Mouse (Mus musculus): ENCODE measurements around the gene Majin. TPM values are rescaled to one million over a fixed set of nuclear protein-coding genes. Genes with fewer than 3 reads are reported as not detected.
A peak's percentile ranks its signal among the peaks of the same experiment; 100 is the strongest.

The Majin gene
- polyA plus RNA-seq, 1 experiment from 2014 or later: not detected

DNA sequence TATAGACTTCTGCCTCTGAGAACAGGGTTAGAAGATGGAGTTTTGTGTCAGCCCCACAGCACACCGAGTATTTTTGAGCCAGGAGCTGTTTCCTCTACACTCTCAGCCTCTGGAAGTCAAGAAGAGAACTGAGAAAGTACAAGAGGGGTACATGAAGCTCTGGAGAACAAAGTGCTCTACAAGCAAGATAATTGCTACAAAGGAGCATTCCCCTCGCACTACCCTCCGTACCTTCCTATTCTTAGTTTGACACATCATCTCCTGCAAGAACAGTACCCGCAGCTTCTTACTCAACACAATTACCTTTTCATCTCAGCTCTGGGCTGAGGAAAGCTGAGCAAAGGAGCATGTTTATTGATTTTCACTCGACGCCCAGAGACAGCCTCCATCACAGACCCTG is 34.4 kb downstream of the Majin start:
- no peaks in the 10 kb centered on the region for H3K4me1 ChIP-seq (ENCODE audit: insufficient read depth, low read length)
- no peaks in the 10 kb centered on the region for H3K36me3 ChIP-seq (ENCODE audit: insufficient read depth, low read length)
- WGBS: 77% methylated on average over 6 of the region's 6 CpGs
- H3K4me2 ChIP-seq (replicated peaks; ENCODE audit: low read depth, low read length): no peak overlapping the region
- no peak overlapping the region for H3K9ac ChIP-seq (replicated peaks; ENCODE audit: low read length)
- H3K9me3 ChIP-seq (ENCODE audit: low read length): no peaks in the 10 kb centered on the region
- ATAC-seq (ENCODE audit: low FRiP score, low TSS enrichment): no peak
- H3K4me3 ChIP-seq (ENCODE audit: low read length): no peak overlapping the region
- H3K27me3 ChIP-seq (ENCODE audit: insufficient read depth, low read length): no peaks in the 10 kb centered on the region
- no peak overlapping the region for H3K27ac ChIP-seq (ENCODE audit: low read length)

DNA sequence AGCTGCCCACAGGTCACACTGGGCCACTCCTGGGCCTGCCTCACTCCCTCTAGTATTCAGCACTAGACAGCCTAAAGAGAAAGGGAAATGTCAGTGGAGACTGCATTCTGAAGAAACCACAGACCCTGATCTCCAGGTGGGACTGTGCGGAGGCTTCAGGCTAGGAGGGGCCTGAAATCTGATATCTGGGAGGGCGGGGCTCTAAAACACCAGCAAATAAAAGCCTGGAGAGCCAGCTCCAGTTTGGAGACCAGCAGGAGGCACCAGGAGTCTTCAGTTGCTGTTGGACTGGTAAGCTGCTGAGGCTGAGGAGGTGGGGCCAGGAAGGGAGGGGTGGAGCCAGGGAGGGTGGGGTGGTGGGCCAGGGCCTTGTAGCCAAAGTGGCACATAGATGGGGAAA is 41.9 kb downstream of the Majin start, which contains the start of gene Gpha2:
Gpha2 (plus strand) TSS at position 246 of the 400 bp plus-strand sequence.
- peak; percentile 55; the same call in 1 of the 2 replicates for ATAC-seq (ENCODE audit: low FRiP score, low TSS enrichment)
- H3K9ac ChIP-seq (replicated peaks; ENCODE audit: low read length): no peak within 1 kb of the TSS
- no peaks in the 10 kb centered on the region for H3K9me3 ChIP-seq (ENCODE audit: low read length)
- H3K36me3 ChIP-seq (ENCODE audit: insufficient read depth, low read length): peaks cover 25% of the 10 kb centered on the region; the same call in 1 of the 2 replicates
- no peak within 1 kb of the TSS for H3K27ac ChIP-seq (ENCODE audit: low read length)
- H3K4me2 ChIP-seq (replicated peaks; ENCODE audit: low read depth, low read length): no peak within 1 kb of the TSS
- no peaks in the 10 kb centered on the region for H3K27me3 ChIP-seq (ENCODE audit: insufficient read depth, low read length)
- H3K4me3 ChIP-seq (ENCODE audit: low read length): no peak within 1 kb of the TSS
- WGBS: 11% methylated on average over 2 of the region's 2 CpGs
- H3K4me1 ChIP-seq (ENCODE audit: insufficient read depth, low read length): 0 out of 2 replicates have a peak, but pooled peaks cover 2% of the 10 kb centered on the region

DNA sequence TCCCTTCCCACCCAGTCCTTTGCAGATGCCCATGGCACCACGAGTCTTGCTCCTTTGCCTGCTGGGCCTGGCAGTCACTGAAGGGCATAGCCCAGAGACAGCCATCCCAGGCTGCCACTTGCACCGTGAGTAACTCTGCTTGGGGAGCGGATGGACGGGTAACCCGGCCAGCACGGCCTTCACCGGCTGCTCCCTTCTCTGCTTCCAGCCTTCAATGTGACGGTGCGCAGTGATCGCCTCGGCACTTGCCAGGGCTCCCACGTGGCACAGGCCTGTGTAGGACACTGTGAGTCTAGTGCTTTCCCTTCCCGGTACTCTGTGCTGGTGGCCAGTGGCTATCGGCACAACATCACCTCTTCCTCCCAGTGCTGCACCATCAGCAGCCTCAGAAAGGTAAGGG is 42.6 kb downstream of the Majin start:
- Histone ChIP-seq H3K27ac (ENCODE audit: low read length) (no peak overlapping the region), H3K36me3 (ENCODE audit: insufficient read depth, low read length) (peaks cover 25% of the 10 kb centered on the region; the same call in 1 of the 2 replicates), H3K9ac (replicated peaks; ENCODE audit: low read length) (no peak overlapping the region), H3K27me3 (ENCODE audit: insufficient read depth, low read length) (no peaks in the 10 kb centered on the region), H3K4me3 (ENCODE audit: low read length) (no peak overlapping the region), H3K4me1 (ENCODE audit: insufficient read depth, low read length) (0 out of 2 replicates have a peak, but pooled peaks cover 2% of the 10 kb centered on the region), H3K9me3 (ENCODE audit: low read length) (no peaks in the 10 kb centered on the region), H3K4me2 (replicated peaks; ENCODE audit: low read depth, low read length) (no peak overlapping the region)
- ATAC-seq (ENCODE audit: low FRiP score, low TSS enrichment): no peak
- WGBS: 86% methylated on average over 14 of the region's 14 CpGs

DNA sequence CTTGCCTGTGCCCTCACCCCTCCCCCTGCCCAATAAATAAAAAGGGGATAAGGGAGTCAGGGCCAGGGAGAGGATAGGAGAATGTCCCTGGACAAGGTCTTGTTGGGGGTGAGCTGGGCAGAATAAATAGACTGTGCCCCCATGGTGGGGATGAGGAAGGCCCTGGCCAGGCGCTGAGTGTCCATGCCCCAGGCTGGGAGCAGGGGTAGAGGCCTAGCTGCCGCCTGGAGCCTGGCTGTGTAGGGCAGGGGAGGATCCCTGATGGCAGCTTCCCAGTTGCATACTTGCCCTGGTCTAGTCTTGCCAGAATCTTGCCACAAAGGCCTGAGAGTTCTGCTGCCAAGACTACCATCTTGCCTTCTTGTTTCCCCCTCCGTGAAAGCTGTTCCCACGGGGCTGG is 43.7 kb downstream of the Majin start:
- ATAC-seq (ENCODE audit: low FRiP score, low TSS enrichment): no peak
- Histone ChIP-seq H3K4me3 (ENCODE audit: low read length) (no peak overlapping the region), H3K27ac (ENCODE audit: low read length) (no peak overlapping the region), H3K9ac (replicated peaks; ENCODE audit: low read length) (no peak overlapping the region), H3K4me1 (ENCODE audit: insufficient read depth, low read length) (0 out of 2 replicates have a peak, but pooled peaks cover 2% of the 10 kb centered on the region), H3K9me3 (ENCODE audit: low read length) (no peaks in the 10 kb centered on the region), H3K4me2 (replicated peaks; ENCODE audit: low read depth, low read length) (no peak overlapping the region), H3K36me3 (ENCODE audit: insufficient read depth, low read length) (peaks cover 25% of the 10 kb centered on the region; the same call in 1 of the 2 replicates), H3K27me3 (ENCODE audit: insufficient read depth, low read length) (no peaks in the 10 kb centered on the region)
- 84% methylated on average over 4 of the region's 4 CpGs for WGBS

DNA sequence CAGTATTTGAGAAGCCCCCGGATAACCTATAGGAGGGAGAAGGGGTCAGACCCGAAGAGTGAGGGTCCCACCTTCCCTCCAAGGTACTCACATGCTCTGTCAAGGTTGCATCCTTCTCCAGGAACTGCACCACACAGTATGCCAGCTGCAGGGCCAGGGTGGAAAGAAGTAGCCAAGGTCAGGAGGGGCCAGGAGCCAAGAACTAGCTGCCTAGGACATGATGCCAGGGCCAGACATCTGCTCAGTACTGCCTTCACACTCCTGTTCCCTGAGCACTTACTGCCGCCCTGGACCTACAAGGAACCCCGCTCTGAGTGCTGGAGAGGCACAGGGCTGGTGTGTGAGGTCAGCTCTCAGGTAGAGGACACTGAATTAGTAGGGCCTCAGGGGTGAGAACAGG is 46.2 kb downstream of the Majin start:
- no peaks in the 10 kb centered on the region for H3K27me3 ChIP-seq (ENCODE audit: insufficient read depth, low read length)
- no peak overlapping the region for H3K4me2 ChIP-seq (replicated peaks; ENCODE audit: low read depth, low read length)
- no peak overlapping the region for H3K4me3 ChIP-seq (ENCODE audit: low read length)
- H3K36me3 ChIP-seq (ENCODE audit: insufficient read depth, low read length): peaks cover 25% of the 10 kb centered on the region; the same call in 1 of the 2 replicates
- H3K4me1 ChIP-seq (ENCODE audit: insufficient read depth, low read length): peaks cover 22% of the 10 kb centered on the region
- no peaks in the 10 kb centered on the region for H3K9me3 ChIP-seq (ENCODE audit: low read length)
- H3K27ac ChIP-seq (ENCODE audit: low read length): no peak overlapping the region
- 82% methylated on average over 4 of the region's 4 CpGs for WGBS
- H3K9ac ChIP-seq (replicated peaks; ENCODE audit: low read length): no peak overlapping the region
- no peak for ATAC-seq (ENCODE audit: low FRiP score, low TSS enrichment)

DNA sequence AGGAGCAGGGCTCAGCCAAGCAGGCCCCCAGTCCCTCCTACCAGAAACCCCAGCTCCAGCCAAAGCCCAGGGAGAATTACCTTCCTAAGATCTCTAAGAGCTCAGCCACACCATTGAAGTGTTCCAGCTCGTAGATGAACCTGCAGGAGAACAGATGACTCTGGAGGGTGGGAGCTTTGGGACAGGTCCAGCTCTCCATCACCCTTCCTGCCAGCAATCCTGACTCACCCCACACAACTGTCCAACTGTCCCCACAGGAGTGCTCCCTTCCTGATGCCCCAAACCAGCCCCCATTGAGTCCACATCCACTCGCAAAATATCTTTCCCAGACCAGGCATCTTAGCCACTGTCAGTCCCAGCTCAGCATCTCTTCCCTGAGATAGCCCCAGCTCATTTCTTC is 46.8 kb downstream of the Majin start:
- no peak overlapping the region for H3K4me2 ChIP-seq (replicated peaks; ENCODE audit: low read depth, low read length)
- no peaks in the 10 kb centered on the region for H3K9me3 ChIP-seq (ENCODE audit: low read length)
- H3K36me3 ChIP-seq (ENCODE audit: insufficient read depth, low read length): peaks cover 25% of the 10 kb centered on the region; the same call in 1 of the 2 replicates
- WGBS: 83% methylated on average over 2 of the region's 2 CpGs
- no peak overlapping the region for H3K27ac ChIP-seq (ENCODE audit: low read length)
- no peak for ATAC-seq (ENCODE audit: low FRiP score, low TSS enrichment)
- no peaks in the 10 kb centered on the region for H3K27me3 ChIP-seq (ENCODE audit: insufficient read depth, low read length)
- no peak overlapping the region for H3K9ac ChIP-seq (replicated peaks; ENCODE audit: low read length)
- no peak overlapping the region for H3K4me3 ChIP-seq (ENCODE audit: low read length)
- peaks cover 22% of the 10 kb centered on the region for H3K4me1 ChIP-seq (ENCODE audit: insufficient read depth, low read length)

DNA sequence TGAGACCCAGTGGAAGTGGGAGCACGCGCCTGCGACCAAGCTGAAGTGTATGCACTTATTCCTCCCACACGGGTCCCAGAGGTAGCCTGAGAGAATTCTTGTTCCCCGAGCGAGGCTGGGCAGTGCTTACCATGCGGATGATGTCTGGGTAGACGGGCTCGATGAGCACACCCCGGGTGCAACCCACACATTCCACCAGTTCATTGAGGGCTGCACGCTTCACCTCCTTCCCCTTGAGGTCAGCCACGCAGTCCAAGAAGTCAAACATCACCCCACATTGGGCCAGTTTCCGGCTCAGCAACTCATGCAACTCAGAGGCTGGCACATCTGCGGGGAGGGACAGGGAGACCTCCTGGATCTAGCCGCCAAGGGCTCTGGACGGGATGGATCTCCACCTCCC is 49.5 kb downstream of the Majin start:
- no peak for ATAC-seq (ENCODE audit: low FRiP score, low TSS enrichment)
- 40% methylated on average over 16 of the region's 16 CpGs for WGBS
- H3K27ac ChIP-seq (ENCODE audit: low read length): 0 out of 2 replicates have a peak overlapping the region, but pooled peaks have one; percentile 17
- no peaks in the 10 kb centered on the region for H3K27me3 ChIP-seq (ENCODE audit: insufficient read depth, low read length)
- H3K4me1 ChIP-seq (ENCODE audit: insufficient read depth, low read length): peaks cover 25% of the 10 kb centered on the region
- peaks cover 14% of the 10 kb centered on the region; the same call in 1 of the 2 replicates for H3K36me3 ChIP-seq (ENCODE audit: insufficient read depth, low read length)
- no peaks in the 10 kb centered on the region for H3K9me3 ChIP-seq (ENCODE audit: low read length)
- peak overlapping the region; percentile 4; the same call in 1 of the 2 replicates for H3K4me3 ChIP-seq (ENCODE audit: low read length)
- no peak overlapping the region for H3K4me2 ChIP-seq (replicated peaks; ENCODE audit: low read depth, low read length)
- H3K9ac ChIP-seq (replicated peaks; ENCODE audit: low read length): no peak overlapping the region

DNA sequence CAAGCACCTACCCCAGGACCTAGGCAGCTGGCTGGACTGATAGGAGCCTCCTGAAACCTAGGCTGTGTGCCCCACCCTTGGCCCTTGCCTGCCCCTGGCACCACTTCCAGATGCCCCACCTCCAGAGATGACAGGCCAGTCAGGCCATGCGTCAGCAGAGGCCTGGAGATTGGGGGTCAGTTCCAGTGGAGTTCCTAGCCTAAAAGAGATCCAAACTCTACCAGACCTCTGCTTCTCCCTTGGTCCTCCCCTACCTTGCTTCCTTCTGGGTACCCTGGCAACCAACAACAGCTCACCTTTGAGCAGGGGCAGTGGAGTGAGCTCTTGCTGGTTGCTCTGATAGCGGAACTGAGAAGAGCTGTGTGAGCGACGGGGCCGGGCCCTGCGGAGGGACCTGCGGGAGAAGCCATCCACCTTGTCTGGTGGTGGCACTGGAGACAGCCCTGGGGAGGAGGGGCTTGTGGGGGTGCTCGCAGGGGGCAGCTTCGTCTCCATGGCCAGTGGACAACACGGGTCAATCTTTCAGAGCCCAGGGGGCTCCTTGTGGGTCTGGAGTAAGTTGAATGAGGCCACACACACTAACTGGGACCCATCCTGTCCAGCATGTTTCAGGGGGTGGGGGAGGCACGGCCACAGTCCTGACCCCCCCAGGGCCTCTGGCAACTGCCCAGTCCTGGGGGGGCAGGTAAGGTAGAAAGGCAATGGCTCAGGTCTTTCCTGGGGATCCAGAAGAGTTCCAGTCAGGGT is 50.3 kb downstream of the Majin start:
- no peaks in the 10 kb centered on the region for H3K9me3 ChIP-seq (ENCODE audit: low read length)
- peak overlapping the region; percentile 95 for H3K4me2 ChIP-seq (replicated peaks; ENCODE audit: low read depth, low read length)
- WGBS: 70% methylated on average over 11 of the region's 11 CpGs
- peaks cover 10% of the 10 kb centered on the region; the same call in 1 of the 2 replicates for H3K36me3 ChIP-seq (ENCODE audit: insufficient read depth, low read length)
- peak overlapping the region; percentile 87 for H3K4me3 ChIP-seq (ENCODE audit: low read length)
- H3K27ac ChIP-seq (ENCODE audit: low read length): no peak overlapping the region; the same call in 1 of the 2 replicates
- ATAC-seq (ENCODE audit: low FRiP score, low TSS enrichment): no peak; the same call in 1 of the 2 replicates
- H3K4me1 ChIP-seq (ENCODE audit: insufficient read depth, low read length): peaks cover 25% of the 10 kb centered on the region
- H3K9ac ChIP-seq (replicated peaks; ENCODE audit: low read length): peak overlapping the region; percentile 87
- H3K27me3 ChIP-seq (ENCODE audit: insufficient read depth, low read length): no peaks in the 10 kb centered on the region

DNA sequence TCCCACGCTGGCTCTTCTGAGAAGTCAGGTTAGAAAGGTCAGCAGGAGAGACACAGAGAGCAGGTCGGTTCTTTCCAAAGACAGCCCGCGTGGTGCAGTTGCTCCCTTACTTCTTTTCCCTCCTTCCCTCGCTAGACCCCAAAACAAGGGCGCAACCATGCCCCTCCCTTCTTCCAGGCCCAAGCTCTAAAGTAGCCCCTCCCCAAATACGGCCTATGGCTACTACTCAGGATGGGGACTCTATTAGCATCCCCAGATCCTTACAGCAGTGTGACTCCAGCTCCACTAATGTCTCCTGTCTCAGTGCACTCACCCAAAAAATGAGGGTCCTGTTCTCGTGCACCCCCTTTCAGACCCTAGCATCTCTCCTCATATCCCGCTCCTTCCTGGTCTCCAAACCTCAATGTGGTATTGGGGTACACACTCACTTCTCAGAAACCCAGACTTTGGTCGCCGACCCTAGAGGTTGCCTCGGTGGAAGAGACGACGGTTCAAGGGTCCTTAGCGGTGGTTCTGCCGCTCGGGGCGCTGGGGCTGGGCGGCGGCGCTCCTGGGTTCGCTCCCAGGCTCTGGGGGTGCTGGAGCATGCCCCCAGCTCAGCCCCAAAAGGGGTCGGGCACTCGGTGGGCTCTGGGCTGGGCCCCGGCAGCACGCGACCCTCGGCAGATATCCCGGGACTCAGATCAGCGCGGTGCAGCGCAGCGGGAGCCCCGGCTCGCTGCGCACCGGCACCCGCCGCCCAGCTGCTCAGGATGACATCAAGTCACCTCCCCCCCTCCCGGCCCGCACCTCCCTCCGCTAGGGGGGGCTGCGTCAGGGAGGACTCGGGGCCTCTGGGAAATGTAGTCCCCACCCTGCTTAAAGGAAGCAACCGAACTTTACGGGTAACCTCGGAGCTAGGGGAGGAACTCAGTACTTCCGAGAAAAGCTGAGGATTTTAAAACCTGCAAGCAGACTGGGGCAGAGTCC is 51.2 kb downstream of the Majin start, which contains the start of gene Ppp2r5b:
Ppp2r5b (minus strand) TSS at position 789 of the 969 bp plus-strand sequence.
- ATAC-seq (ENCODE audit: low FRiP score, low TSS enrichment): peak; percentile 92
- 3% methylated on average over 48 of the region's 48 CpGs for WGBS
- H3K4me1 ChIP-seq (ENCODE audit: insufficient read depth, low read length): peaks cover 25% of the 10 kb centered on the region
- H3K4me2 ChIP-seq (replicated peaks; ENCODE audit: low read depth, low read length): peak within 1 kb of the TSS; percentile 95
- peak within 1 kb of the TSS; percentile 87 for H3K9ac ChIP-seq (replicated peaks; ENCODE audit: low read length)
- no peaks in the 10 kb centered on the region for H3K9me3 ChIP-seq (ENCODE audit: low read length)
- peaks cover 7% of the 10 kb centered on the region; the same call in 1 of the 2 replicates for H3K36me3 ChIP-seq (ENCODE audit: insufficient read depth, low read length)
- no peaks in the 10 kb centered on the region for H3K27me3 ChIP-seq (ENCODE audit: insufficient read depth, low read length)
- peak within 1 kb of the TSS; percentile 87 for H3K4me3 ChIP-seq (ENCODE audit: low read length)
- H3K27ac ChIP-seq (ENCODE audit: low read length): peak within 1 kb of the TSS; percentile 99

All from kidney, embryonic 16.5 days (tissue).